Mouse (Mus musculus) limb, embryonic 11.5 days (tissue): ENCODE results near the gene Bag6. TPM values are rescaled to one million over a fixed set of nuclear protein-coding genes. Genes with fewer than 3 reads are reported as not detected.
A peak's percentile ranks its signal among the peaks of the same experiment; 100 is the strongest.

Source experiments
- ATAC-seq: fragments of 200-750 bp; cut with Nextera tagmentation; 2 replicates; pipeline ENCODE4 v1.8.0; 2017; ENCODE audit warnings: low read depth; ENCODE audit not compliant: insufficient number of reproducible peaks, low FRiP score, low TSS enrichment
- DNase-seq: peaks from one replicate; pipeline ENCODE4 v3.0.0-alpha.2; 2015; ENCODE audit warnings: low spot score
- H3K27ac ChIP-seq: fragments of 300-500 bp; sonication (generic); replicated peaks from 2 replicates; pipeline ENCODE4 v1.5.1; 2014; ENCODE audit warnings: low read depth, mild to moderate bottlenecking, low read length
- H3K27me3 ChIP-seq: fragments of 300-500 bp; sonication (generic); 2 replicates; pipeline ENCODE4 v1.6.1; 2014; ENCODE audit warnings: mild to moderate bottlenecking, low read length, mixed read lengths; ENCODE audit not compliant: control insufficient read depth, insufficient read depth
- H3K36me3 ChIP-seq: fragments of 300-500 bp; sonication (generic); 2 replicates; pipeline ENCODE4 v1.6.1; 2014; ENCODE audit warnings: mild to moderate bottlenecking, low read length, moderate library complexity, mixed read lengths; ENCODE audit not compliant: control insufficient read depth, insufficient read depth
- H3K4me1 ChIP-seq: fragments of 300-500 bp; sonication (generic); 2 replicates; pipeline ENCODE4 v1.6.1; 2014; ENCODE audit warnings: low read length, mixed read lengths; ENCODE audit not compliant: control insufficient read depth, insufficient read depth
- H3K4me2 ChIP-seq: fragments of 300-500 bp; sonication (generic); 2 replicates; pipeline ENCODE4 v1.6.1; 2014; ENCODE audit warnings: low read depth, mild to moderate bottlenecking, moderate library complexity; ENCODE audit not compliant: severe bottlenecking
- H3K4me3 ChIP-seq: fragments of 300-500 bp; sonication (generic); 2 replicates; pipeline ENCODE4 v1.5.1; 2014; ENCODE audit warnings: low read depth, low read length
- H3K9ac ChIP-seq: fragments of 300-500 bp; sonication (generic); 2 replicates; pipeline ENCODE4 v1.6.1; 2014; ENCODE audit warnings: mild to moderate bottlenecking, low read length
- H3K9me3 ChIP-seq: fragments of 300-500 bp; sonication (generic); 2 replicates; pipeline ENCODE4 v1.6.1; 2016; ENCODE audit warnings: low read length; ENCODE audit not compliant: control insufficient read depth
- WGBS: fragments of 180-500 bp; shearing (Covaris S2); extraction: QIAGEN DNeasy Blood & Tissue Kit; methylation state at CpG from one replicate; pipeline ENCODE4 v1.1.7; 2014; 5-methylcytosine and 5-hydroxymethylcytosine counted together
- polyA plus RNA-seq: library from polyadenylated mRNA; unstranded; fragments of >200 nt; fragmentation: Nextera tagmentation; extraction: Ambion mirVana; gene quantifications from 2 replicates; pipeline ENCODE4 v1.2.1, GENCODE M21; 2014

Bag6 gene
- polyA plus RNA-seq, 1 experiment from 2014 or later = 104 TPM

DNA sequence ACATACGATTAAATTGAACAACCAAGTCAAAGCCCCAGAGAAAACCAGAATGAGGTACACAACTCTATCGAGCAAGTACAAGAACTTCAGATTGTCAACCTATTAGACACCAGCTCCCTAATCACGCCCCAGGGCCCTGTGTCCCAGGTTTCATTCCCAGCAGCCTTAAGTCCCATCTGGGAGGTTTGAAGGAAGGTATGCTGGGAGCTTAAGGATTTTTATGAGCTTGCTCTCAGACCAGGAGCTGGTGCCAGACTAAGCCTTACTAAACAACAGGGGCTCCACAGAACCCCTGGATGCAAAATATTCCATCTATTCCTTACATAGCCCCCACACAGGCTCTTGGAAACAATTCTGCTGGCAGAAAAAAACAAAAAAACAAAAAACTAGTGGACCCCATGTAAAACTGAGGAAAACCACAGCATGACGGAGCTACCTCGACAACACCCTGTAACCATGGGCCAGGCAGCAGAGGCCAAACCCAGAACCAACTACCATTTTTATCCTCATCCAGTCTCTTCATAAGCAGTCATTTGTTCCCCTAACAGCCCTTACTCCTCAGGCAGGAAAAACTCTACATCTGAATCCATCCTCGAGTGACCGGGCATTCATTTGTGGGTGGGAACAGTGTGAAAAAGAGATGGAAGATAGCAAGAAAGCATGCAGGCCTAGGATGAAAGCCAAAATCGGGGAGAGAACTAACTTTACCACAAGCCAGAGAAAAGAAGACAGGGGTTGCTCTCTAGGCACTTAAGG lies 28.5 kb downstream of the Bag6 start:
- peaks cover 11% of the 10 kb centered on the region; the same call in 1 of the 2 replicates for H3K4me1 ChIP-seq

DNA sequence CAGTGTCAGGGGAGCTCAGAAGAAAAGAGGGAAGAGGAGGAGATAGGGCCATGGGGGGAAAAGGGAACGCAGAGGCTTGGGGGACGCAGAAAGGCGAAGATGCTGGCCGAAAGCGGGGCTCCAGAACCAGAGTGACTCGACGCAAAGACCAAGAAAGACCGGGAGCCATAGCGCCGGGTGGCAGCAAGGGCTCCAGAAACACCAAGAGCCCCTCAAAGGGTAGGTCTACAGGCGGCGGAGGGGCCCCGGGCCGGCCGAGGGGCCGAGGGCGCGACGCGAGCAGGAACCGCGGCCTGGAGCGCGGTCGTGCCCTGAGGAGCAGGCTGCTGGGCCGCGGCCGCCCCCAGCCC lies 29.2 kb downstream of the Bag6 start:
- no peaks in the 10 kb centered on the region for H3K27me3 ChIP-seq
- DNase-seq (no peak), ATAC-seq (no peak)
- H3K4me2 ChIP-seq = peak overlapping the region; percentile 96
- H3K27ac ChIP-seq = peak overlapping the region; percentile 91
- peak overlapping the region; percentile 100 for H3K4me3 ChIP-seq
- WGBS = 0% methylated on average over 28 of the region's 28 CpGs
- H3K36me3 ChIP-seq = peaks cover 28% of the 10 kb centered on the region
- no peaks in the 10 kb centered on the region for H3K9me3 ChIP-seq
- H3K4me1 ChIP-seq = peaks cover 11% of the 10 kb centered on the region; the same call in 1 of the 2 replicates
- peak overlapping the region; percentile 99 for H3K9ac ChIP-seq

More for the DNA sequence above, 28.5 kb downstream of the Bag6 start:
- 19% methylated on average over 8 of the region's 8 CpGs for WGBS
- Histone ChIP-seq H3K36me3 (peaks cover 35% of the 10 kb centered on the region), H3K27ac (peak overlapping the region; percentile 42; the same call in 1 of the 2 replicates), H3K27me3 (no peaks in the 10 kb centered on the region), H3K4me3 (peak overlapping the region; percentile 100), H3K9me3 (no peaks in the 10 kb centered on the region), H3K4me2 (peak overlapping the region; percentile 96), H3K9ac (peak overlapping the region; percentile 99)
- DNase-seq (no peak), ATAC-seq (no peak)

DNA sequence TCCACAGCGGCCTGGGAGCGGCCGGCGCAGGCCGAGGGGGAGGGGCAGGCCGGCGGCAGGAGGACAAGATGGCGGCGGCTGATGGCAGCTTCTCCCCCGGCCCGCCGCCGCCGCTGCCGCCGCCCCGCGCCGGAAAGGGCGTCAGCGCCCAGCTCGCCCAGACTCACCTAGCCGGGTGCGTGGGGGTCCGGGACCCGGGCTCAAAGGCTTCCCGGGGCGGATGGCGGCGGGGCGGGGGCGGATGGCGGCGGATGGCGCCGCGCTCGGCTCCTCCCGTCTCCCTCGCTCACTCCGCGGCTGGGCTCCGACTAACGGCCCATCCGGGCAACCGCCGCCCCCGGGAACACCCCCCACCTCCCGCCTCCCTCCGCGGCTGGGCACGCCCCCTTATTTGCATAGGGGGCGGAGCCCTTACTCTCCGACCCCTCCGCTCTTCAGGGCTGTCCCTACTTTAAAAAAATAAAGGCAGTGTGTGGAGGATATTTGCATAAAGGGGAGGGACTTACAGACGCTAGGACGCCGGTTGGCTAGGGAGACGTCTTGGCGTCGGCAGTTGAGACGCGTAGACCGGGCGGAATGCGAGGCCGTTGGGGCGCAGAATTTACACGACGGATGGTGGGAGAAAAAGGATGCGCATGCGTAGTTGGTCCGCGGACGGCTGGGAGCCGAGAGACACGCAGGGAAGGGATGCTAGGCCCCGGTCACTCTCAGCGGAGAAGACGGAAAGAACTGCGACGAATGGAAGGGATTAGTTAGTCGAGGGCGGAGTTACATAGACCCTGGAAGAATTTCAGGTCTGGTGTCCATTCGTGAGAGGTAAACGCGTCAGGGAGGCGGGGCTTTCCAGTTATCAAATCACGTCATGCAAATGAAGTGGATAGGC lies 29.8 kb downstream of the Bag6 start, which contains the start of gene Prrc2a:
Prrc2a (minus strand) TSS at position 330 of the 883 bp plus-strand sequence.
- peak; percentile 98 for ATAC-seq
- H3K36me3 ChIP-seq = peaks cover 23% of the 10 kb centered on the region
- peaks cover 11% of the 10 kb centered on the region; the same call in 1 of the 2 replicates for H3K4me1 ChIP-seq
- H3K4me2 ChIP-seq = peak within 1 kb of the TSS; percentile 96
- peak within 1 kb of the TSS; percentile 100 for H3K4me3 ChIP-seq
- H3K9me3 ChIP-seq = no peaks in the 10 kb centered on the region
- H3K9ac ChIP-seq = peak within 1 kb of the TSS; percentile 99
- DNase-seq = peak; percentile 98
- under 1% methylated on average over 78 of the region's 89 CpGs for WGBS
- peak within 1 kb of the TSS; percentile 91 for H3K27ac ChIP-seq
- no peaks in the 10 kb centered on the region for H3K27me3 ChIP-seq

DNA sequence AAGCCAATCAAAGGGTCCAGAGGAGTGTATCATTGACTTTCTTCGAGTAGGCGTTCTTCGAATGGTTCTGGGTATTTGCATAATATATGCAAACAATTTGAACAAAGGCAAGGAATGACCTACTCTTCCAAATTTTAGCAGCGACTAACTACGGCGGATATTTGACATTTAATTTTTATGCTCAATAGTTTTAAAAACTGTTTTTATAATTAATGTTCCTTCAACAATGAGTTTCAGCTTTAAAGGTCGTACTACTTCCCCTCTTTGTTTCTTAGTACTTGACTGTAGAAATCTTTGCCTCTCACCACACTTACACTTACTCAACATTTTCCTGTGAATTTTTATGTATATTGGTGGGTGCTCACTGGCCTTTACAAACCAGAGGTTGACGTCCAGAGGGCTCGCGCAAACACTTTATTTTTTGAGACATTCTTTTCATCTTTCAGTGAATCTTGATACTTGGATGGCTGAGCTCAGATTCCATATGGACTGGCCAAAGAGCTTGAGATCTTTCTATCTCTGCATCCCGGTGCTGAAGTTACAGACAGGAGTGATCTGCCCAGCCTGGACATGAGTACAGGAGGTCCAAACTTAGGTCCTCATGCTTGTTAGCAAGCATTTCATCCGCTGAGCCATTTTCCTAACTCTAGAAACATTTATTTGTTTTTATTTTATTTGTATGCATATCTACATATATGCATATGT lies 30.6 kb downstream of the Bag6 start:
- ATAC-seq = no peak

DNA sequence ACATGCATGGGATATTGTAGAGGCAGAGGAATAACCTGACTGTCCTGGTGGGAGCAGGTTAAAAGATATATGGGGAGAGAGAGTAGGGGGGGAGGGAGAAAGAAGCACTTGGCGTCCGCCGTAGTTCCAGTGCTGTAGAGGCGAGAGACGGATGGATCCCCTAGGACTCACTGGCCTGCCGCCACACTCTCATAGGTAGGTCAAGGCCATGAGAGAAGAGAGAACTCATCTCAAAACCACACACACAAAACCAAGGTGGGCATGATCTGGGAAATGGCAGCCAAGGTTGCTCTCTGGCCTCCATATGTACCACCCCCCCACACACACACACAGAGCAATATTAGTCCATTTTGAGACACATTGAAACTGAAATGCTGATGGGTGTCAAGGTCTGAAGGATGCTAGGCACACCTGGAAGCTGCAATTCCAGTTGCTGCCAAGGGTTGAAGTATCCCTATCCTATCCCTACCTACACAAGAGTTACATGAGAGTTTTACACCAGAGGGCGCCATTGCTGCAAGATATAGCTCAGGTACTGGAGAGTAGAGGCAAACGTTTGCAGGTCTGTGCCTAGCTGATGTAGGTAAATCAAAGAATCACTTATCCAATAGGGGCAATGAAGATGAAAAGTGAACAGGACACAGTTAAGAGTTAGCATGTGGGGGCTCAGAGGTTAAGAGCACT lies 31.5 kb downstream of the Bag6 start:
- H3K9ac ChIP-seq = no peak overlapping the region; the same call in 1 of the 2 replicates
- H3K4me2 ChIP-seq = peak overlapping the region; percentile 55; the same call in 1 of the 2 replicates
- 71% methylated on average over 8 of the region's 8 CpGs for WGBS
- H3K36me3 ChIP-seq = peaks cover 7% of the 10 kb centered on the region
- DNase-seq (peak; percentile 70), ATAC-seq (no peak)
- H3K9me3 ChIP-seq = no peaks in the 10 kb centered on the region
- no peak overlapping the region for H3K27ac ChIP-seq
- 0 out of 2 replicates have a peak overlapping the region, but pooled peaks have one; percentile 100 for H3K4me3 ChIP-seq
- H3K27me3 ChIP-seq = no peaks in the 10 kb centered on the region
- H3K4me1 ChIP-seq = peaks cover 11% of the 10 kb centered on the region; the same call in 1 of the 2 replicates

More for the DNA sequence above, 30.6 kb downstream of the Bag6 start:
- peak overlapping the region; percentile 100 for H3K4me3 ChIP-seq
- H3K27me3 ChIP-seq = no peaks in the 10 kb centered on the region
- H3K9ac ChIP-seq = peak overlapping the region; percentile 57
- H3K4me1 ChIP-seq = peaks cover 11% of the 10 kb centered on the region; the same call in 1 of the 2 replicates
- peaks cover 16% of the 10 kb centered on the region for H3K36me3 ChIP-seq
- WGBS = 27% methylated on average over 12 of the region's 12 CpGs
- DNase-seq = no peak
- H3K9me3 ChIP-seq = no peaks in the 10 kb centered on the region
- H3K4me2 ChIP-seq = peak overlapping the region; percentile 55
- peak overlapping the region; percentile 91 for H3K27ac ChIP-seq

DNA sequence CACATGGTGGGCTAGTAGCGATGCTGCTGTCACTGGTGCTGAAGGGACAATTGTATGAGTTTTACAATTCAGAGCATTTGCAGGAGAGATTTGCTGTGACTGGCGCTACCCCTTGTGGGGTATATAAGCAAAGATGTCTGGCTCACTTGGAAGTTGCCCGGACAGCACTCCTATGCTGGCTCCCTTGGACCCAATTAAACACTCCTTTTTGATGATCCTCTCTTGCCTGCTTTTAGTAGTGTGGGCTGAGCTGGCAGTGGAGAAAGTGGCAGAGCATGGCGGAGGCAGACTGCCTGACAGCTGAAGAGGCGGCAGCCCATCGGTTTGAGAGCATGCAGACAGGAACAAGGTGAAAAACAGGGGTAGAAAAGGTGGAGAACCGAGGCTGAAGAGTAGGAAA lies 32.8 kb downstream of the Bag6 start:
- H3K4me1 ChIP-seq = peaks cover 5% of the 10 kb centered on the region; the same call in 1 of the 2 replicates
- no peak overlapping the region for H3K27ac ChIP-seq
- H3K9ac ChIP-seq = no peak overlapping the region
- no peak for DNase-seq
- H3K36me3 ChIP-seq = no peaks in the 10 kb centered on the region
- H3K27me3 ChIP-seq = no peaks in the 10 kb centered on the region
- H3K9me3 ChIP-seq = no peaks in the 10 kb centered on the region
- no peak overlapping the region for H3K4me2 ChIP-seq
- H3K4me3 ChIP-seq = no peak overlapping the region
- ATAC-seq = no peak
- WGBS = 84% methylated on average over 7 of the region's 7 CpGs

DNA sequence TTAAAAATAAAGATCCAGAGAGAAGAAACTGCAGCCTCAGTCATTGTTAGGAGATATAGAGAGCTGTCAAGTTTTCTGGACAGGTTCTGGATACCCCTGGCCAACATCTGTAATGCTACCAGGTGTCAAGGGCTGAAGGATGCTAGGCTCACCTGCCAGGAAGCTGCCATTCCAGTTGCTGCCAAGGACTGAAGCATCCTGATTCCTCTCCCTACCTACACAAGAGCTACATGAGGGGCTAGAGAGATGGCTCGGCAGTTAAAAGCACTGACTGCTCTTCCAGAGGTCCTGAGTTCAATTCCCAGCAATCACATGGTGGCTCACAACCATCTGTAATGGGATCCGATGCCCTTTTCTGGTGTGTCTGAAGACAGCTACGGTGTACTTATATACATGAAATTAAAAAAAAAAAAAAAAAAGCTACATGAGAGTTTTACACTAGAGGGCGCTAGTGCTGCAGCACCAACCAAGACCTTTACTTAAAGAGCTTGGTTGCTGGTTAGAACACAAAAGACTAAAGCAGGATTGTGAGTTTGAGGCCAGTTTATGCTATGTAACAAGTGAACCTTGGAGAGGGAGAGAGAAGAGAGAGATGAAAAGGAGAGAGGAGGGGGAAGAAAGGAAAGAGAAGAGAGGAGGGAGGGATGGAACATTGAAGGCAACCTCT lies 33.7 kb downstream of the Bag6 start:
- H3K27me3 ChIP-seq = no peaks in the 10 kb centered on the region
- H3K4me3 ChIP-seq = no peak overlapping the region
- DNase-seq (no peak), ATAC-seq (no peak)
- no peak overlapping the region for H3K9ac ChIP-seq
- no peak overlapping the region for H3K4me2 ChIP-seq
- no peaks in the 10 kb centered on the region for H3K9me3 ChIP-seq
- no peaks in the 10 kb centered on the region for H3K36me3 ChIP-seq
- WGBS = 24% methylated on average over 4 of the region's 4 CpGs
- no peak overlapping the region for H3K27ac ChIP-seq
- H3K4me1 ChIP-seq = 0 out of 2 replicates have a peak, but pooled peaks cover 5% of the 10 kb centered on the region
